Mouse (Mus musculus): Measurements from ENCODE around the gene Gstt1. TPM values are rescaled to one million over a fixed set of nuclear protein-coding genes. Genes with fewer than 3 reads are reported as not detected.
A peak's percentile ranks its signal among the peaks of the same experiment; 100 is the strongest.

Gstt1 gene
- polyA plus RNA-seq, 1 experiment from 2014 or later = 0.67 TPM

DNA sequence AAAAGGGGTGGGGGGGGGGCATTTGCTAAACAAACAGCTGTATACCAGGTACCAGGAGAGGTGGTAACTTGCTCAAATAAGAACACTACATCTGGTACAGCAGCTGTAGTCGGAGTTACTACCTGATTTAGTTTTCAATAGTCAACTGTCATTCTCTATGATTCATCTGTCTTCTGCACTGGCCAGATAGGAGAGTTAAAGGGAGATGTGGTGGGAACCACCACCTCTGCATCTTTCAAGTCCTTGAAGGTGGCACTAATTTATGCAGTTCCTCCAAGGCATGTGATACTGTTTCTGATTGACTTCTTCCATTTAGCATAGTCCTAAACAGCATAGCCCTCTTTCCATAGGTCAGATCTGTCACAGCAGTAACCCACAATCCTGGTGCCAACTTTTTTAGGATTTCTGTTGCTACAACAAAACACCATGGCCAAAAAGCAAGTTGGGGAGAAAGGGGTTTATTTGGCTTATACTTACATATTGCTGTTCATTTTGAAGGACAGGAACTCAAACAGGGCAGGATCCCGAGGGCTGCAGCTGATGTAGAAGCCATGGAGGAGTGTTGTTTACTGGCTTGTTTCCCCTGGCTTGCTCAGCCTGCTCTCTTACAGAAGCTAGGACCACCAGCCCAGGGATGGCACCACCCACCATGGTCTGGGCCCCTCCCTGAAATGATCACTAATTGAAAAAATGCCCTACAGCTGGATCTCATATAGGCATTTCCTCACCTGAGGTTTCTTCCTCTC, 31.3 kb upstream of the Gstt1 start:
- Histone ChIP-seq H3K4me3 (ENCODE audit: inconsistent target) (no peak overlapping the region), H3K27ac (no peak overlapping the region), H3K79me2 (ENCODE audit: inconsistent target) (no peaks in the 10 kb centered on the region), H3K36me3 (ENCODE audit: inconsistent target) (no peaks in the 10 kb centered on the region)
- 77% methylated on average over 2 of the region's 2 CpGs for WGBS (ENCODE audit: missing documents)

- Histone ChIP-seq H3K79me2 (ENCODE audit: inconsistent target) (no peaks in the 10 kb centered on the region), H3K4me3 (ENCODE audit: inconsistent target) (no peak overlapping the region), H3K27ac (no peak overlapping the region), H3K36me3 (ENCODE audit: inconsistent target) (no peaks in the 10 kb centered on the region)
These were observed 30.1 kb upstream of the Gstt1 start for GRCm38 (mm10) chr10:75828500-75828931.

GRCm38 (mm10) chr10:75827668-75828360, 29.4 kb upstream of the Gstt1 start:
- no peaks in the 10 kb centered on the region for H3K79me2 ChIP-seq (ENCODE audit: inconsistent target)
- H3K27ac ChIP-seq = no peak overlapping the region
- 94% methylated on average over 4 of the region's 4 CpGs for WGBS (ENCODE audit: missing documents)
- H3K4me3 ChIP-seq (ENCODE audit: inconsistent target) = no peak overlapping the region
- no peaks in the 10 kb centered on the region for H3K36me3 ChIP-seq (ENCODE audit: inconsistent target)

GRCm38 (mm10) chr10:75824530-75824929, 26.1 kb upstream of the Gstt1 start:
- Histone ChIP-seq H3K4me3 (ENCODE audit: inconsistent target) (no peak overlapping the region), H3K79me2 (ENCODE audit: inconsistent target) (no peaks in the 10 kb centered on the region), H3K36me3 (ENCODE audit: inconsistent target) (no peaks in the 10 kb centered on the region), H3K27ac (no peak overlapping the region)
- WGBS (ENCODE audit: missing documents) = 65% methylated on average over 4 of the region's 4 CpGs

DNA sequence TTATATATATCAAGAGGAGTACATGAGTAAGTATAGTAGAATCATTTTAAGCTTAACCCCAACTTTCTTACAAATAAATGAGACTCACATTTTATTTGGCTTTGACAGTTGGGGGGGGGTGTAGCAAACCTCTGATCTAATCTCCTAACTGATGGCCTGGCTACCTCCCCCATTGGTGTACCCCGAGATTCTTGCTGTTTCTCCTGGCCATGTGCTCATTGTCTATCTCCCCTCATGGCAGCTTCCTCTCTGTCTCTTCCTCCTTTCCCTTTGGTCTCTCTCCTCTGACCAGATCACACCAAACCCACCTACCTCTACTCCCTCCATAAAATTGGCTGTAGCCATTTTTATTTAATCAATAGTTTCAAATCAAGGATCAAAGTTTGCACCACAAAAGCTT, 25.4 kb upstream of the Gstt1 start:
- Histone ChIP-seq H3K79me2 (ENCODE audit: inconsistent target) (no peaks in the 10 kb centered on the region), H3K27ac (no peak overlapping the region), H3K36me3 (ENCODE audit: inconsistent target) (no peaks in the 10 kb centered on the region), H3K4me3 (ENCODE audit: inconsistent target) (no peak overlapping the region)
- WGBS (ENCODE audit: missing documents) = 70% methylated on average over 1 of the region's 1 CpGs

DNA sequence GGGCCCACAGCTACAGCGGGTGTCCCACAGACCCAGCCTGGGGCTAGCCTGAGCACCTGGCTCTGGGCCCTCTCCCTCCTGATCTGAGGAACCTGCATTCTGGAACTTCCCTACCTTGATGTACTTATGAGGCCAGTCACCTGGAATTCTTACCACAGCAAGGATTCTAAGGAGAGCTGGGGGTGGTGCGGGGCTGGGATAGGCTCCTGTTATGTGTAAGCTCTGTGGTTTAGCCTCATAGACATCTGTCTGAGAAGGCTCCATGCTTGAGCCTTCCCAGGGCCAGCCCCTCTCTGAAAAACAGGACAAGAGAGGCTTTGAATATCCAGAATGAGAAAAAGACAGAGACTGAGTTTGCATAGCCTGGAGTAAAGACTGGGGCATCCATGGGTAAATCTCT, 24.1 kb upstream of the Gstt1 start, which contains the start of gene Gstt4:
Gene Gstt4, minus strand, starts transcription at position 101 of the 400 bp plus-strand sequence.
- Histone ChIP-seq H3K4me3 (ENCODE audit: inconsistent target) (no peak within 1 kb of the TSS), H3K79me2 (ENCODE audit: inconsistent target) (no peaks in the 10 kb centered on the region), H3K36me3 (ENCODE audit: inconsistent target) (no peaks in the 10 kb centered on the region), H3K27ac (no peak within 1 kb of the TSS)
- WGBS (ENCODE audit: missing documents) = 87% methylated on average over 2 of the region's 2 CpGs

- WGBS (ENCODE audit: missing documents) = 85% methylated on average over 5 of the region's 5 CpGs
These were observed 21.5 kb upstream of the Gstt1 start for GRCm38 (mm10) chr10:75819882-75820281.

GRCm38 (mm10) chr10:75818641-75819040, 20.3 kb upstream of the Gstt1 start:
- Histone ChIP-seq H3K27ac (no peak overlapping the region), H3K36me3 (ENCODE audit: inconsistent target) (no peaks in the 10 kb centered on the region), H3K79me2 (ENCODE audit: inconsistent target) (no peaks in the 10 kb centered on the region), H3K4me3 (ENCODE audit: inconsistent target) (no peak overlapping the region)
- 74% methylated on average over 10 of the region's 10 CpGs for WGBS (ENCODE audit: missing documents)

More at GRCm38 (mm10) chr10:75819882-75820281, 21.5 kb upstream of the Gstt1 start:
- no peak overlapping the region for H3K4me3 ChIP-seq (ENCODE audit: inconsistent target)
- no peaks in the 10 kb centered on the region for H3K36me3 ChIP-seq (ENCODE audit: inconsistent target)
- H3K27ac ChIP-seq = no peak overlapping the region
- no peaks in the 10 kb centered on the region for H3K79me2 ChIP-seq (ENCODE audit: inconsistent target)

DNA sequence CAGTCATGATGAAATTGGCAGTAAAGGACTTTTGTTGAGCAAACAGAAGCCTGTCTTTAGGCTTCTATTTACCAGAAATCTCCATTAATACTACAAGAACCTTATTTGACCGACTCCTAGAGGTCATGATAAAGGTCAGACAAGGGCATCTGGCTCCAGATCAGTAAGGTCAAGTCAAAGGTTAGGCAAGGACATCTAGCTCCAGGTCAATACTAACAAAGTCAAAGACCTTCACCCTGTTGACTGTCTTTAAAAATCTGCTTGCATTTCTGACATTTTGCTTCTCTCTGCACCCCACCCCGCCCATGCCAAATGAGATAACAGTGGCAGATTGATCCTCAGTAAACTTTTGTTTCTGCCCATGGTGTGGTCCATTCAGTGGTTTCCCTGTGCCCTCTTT, 5.8 kb upstream of the Gstt1 start:
- H3K79me2 ChIP-seq (ENCODE audit: inconsistent target) = no peaks in the 10 kb centered on the region
- no peaks in the 10 kb centered on the region for H3K36me3 ChIP-seq (ENCODE audit: inconsistent target)
- no peak overlapping the region for H3K27ac ChIP-seq
- no peak overlapping the region for H3K4me3 ChIP-seq (ENCODE audit: inconsistent target)
- WGBS (ENCODE audit: missing documents) = 74% methylated on average over 2 of the region's 2 CpGs

DNA sequence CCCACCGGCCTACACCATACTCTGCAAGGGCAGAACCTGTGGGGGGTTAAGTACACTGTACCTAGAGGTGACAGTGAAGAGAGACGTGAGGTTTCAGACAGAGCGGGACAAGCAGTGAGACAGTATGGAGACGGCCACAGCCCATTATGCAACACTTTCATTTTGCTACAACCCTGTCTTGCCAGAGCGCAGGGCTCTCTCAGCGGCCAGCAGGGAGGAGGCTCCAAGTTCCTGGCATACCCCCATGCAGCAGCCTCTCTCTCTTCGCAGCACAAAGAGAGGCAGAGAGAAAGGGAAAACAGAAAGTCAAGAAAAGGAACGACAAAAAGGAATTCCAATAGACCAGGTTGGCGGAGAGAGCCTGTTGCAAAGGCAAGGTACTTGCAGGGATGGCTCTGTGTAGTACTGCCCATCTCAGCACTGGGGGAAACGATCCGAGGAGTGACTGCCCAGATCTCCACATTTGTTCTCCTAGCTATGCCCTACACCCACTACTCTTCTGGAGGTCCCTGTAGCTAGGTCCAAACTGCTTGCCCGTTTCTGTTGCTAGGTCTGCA, 687 bp downstream of the Gstt1 start:
- WGBS (ENCODE audit: missing documents) = 1% methylated on average over 11 of the region's 12 CpGs
- Histone ChIP-seq H3K79me2 (ENCODE audit: inconsistent target) (no peaks in the 10 kb centered on the region), H3K4me3 (ENCODE audit: inconsistent target) (peak overlapping the region; percentile 43), H3K27ac (no peak overlapping the region), H3K36me3 (ENCODE audit: inconsistent target) (no peaks in the 10 kb centered on the region)

DNA sequence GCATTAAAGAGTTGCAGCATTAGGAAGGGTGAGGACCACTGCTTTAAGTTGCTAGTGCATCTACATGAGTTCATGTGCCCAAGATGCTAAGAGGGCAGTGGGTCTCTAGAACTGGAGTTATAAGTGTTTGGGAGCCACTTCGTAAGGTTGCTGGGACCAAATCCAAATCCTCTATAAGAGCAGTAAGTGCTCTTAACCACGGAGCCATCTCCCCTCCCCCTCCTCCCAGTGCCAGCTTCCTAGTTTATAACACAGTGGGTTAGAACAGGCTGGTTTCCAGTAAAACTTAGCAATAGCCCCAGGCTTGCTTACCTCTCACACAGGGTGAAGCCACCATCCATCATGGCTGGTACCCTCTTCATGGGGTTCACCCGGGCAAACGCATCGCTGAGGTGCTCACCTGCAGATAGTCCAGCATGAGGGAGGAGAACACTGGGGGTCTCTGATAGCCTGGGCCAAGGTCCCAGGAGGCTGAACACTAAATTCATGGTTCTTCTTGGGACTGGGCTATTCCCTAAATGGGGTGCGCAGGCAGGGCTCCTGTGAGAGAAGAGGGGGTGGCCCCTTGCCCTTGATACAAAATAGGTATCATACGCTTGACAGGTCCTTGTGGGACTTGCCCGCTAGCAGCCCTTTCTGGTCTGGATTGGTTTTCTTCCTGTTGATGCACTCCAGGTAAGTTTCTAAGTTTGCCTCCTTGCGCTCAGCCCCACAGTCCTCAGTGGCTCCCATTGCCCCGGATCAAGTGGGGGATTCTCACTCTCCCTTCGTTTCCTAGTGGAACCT, 1.5 kb downstream of the Gstt1 start:
- H3K79me2 ChIP-seq (ENCODE audit: inconsistent target) = no peaks in the 10 kb centered on the region
- WGBS (ENCODE audit: missing documents) = 53% methylated on average over 11 of the region's 11 CpGs
- no peaks in the 10 kb centered on the region for H3K36me3 ChIP-seq (ENCODE audit: inconsistent target)
- no peak overlapping the region for H3K27ac ChIP-seq
- peak overlapping the region; percentile 43 for H3K4me3 ChIP-seq (ENCODE audit: inconsistent target)

DNA sequence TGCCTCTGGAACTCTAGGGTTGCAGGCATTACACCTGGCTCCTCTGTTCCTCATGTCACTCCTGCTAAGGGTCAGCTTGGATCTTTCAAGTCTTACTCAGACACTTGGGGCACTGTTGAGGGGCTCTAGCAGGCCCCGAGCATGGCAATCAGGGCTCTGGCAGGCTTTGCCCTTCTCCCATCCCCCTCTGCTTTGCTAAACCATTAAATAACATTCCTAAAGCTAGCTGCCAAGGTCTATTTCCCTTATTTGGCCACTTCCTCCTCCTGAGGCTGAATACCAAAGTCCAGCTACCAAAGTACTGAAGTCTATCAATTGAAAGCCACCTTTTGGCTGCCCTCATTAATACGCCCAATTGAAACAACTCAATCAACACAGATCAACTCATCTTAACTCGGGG, 3.5 kb downstream of the Gstt1 start:
- Histone ChIP-seq H3K79me2 (ENCODE audit: inconsistent target) (no peaks in the 10 kb centered on the region), H3K36me3 (ENCODE audit: inconsistent target) (no peaks in the 10 kb centered on the region), H3K4me3 (ENCODE audit: inconsistent target) (no peak overlapping the region), H3K27ac (no peak overlapping the region)
- 49% methylated on average over 3 of the region's 3 CpGs for WGBS (ENCODE audit: missing documents)

- H3K4me3 ChIP-seq (ENCODE audit: inconsistent target) = no peak overlapping the region
- WGBS (ENCODE audit: missing documents) = 15% methylated on average over 6 of the region's 7 CpGs
- H3K79me2 ChIP-seq (ENCODE audit: inconsistent target) = no peaks in the 10 kb centered on the region
- no peaks in the 10 kb centered on the region for H3K36me3 ChIP-seq (ENCODE audit: inconsistent target)
- H3K27ac ChIP-seq = no peak overlapping the region
These were observed 7.6 kb downstream of the Gstt1 start for GRCm38 (mm10) chr10:75790773-75791172.

- H3K27ac ChIP-seq = no peak overlapping the region
- no peaks in the 10 kb centered on the region for H3K79me2 ChIP-seq (ENCODE audit: inconsistent target)
- no peak overlapping the region for H3K4me3 ChIP-seq (ENCODE audit: inconsistent target)
- H3K36me3 ChIP-seq (ENCODE audit: inconsistent target) = no peaks in the 10 kb centered on the region
- whole genome bisulfite sequencing (ENCODE audit: missing documents) = 99% methylated on average over 5 of the region's 5 CpGs
These were observed 8.5 kb downstream of the Gstt1 start for GRCm38 (mm10) chr10:75789841-75790240.
